Mouse (Mus musculus) thymus, postnatal 0 days (tissue): ENCODE results near the gene Mast2. TPM values are rescaled to one million over a fixed set of nuclear protein-coding genes. Genes with fewer than 3 reads are reported as not detected.
A peak's percentile ranks its signal among the peaks of the same experiment; 100 is the strongest.

Experiments used
- DNase-seq: peaks from one replicate; pipeline ENCODE4 v3.0.0-alpha.2; 2015; ENCODE audit warnings: low spot score
- polyA plus RNA-seq: library from polyadenylated mRNA; unstranded; fragments of >200 nt; fragmentation: Nextera tagmentation; extraction: Ambion mirVana; gene quantifications from 2 replicates; pipeline ENCODE4 v1.2.1, GENCODE M21; 2015

Gene Mast2
- 5.3 and 7.0 TPM in 2 replicates for polyA plus RNA-seq

GRCm38 (mm10) chr4:116464126-116464981, at the start of gene Mast2:
Mast2 (minus strand) TSS chr4:116464183.
- peak; percentile 87 for DNase-seq

GRCm38 (mm10) chr4:116507425-116508218, 43.6 kb upstream of the Mast2 start, which contains the start of gene Ipp:
Ipp (plus strand) TSS chr4:116507549.
- DNase-seq, result peak; percentile 97

GRCm38 (mm10) chr4:116506886-116507424, 43.0 kb upstream of the Mast2 start:
- DNase-seq, result no peak

- no peak for DNase-seq
Measured at GRCm38 (mm10) chr4:116499978-116500377, 36.0 kb upstream of the Mast2 start.

GRCm38 (mm10) chr4:116493646-116494045, 29.7 kb upstream of the Mast2 start:
- no peak for DNase-seq

- DNase-seq, result no peak
Measured at GRCm38 (mm10) chr4:116492460-116492859, 28.5 kb upstream of the Mast2 start.

- DNase-seq, result no peak
Measured at GRCm38 (mm10) chr4:116491886-116492285, 27.9 kb upstream of the Mast2 start.

- DNase-seq, result no peak
Measured at GRCm38 (mm10) chr4:116491119-116491536, 27.1 kb upstream of the Mast2 start.

GRCm38 (mm10) chr4:116483476-116483875, 19.5 kb upstream of the Mast2 start:
- no peak for DNase-seq

GRCm38 (mm10) chr4:116481322-116481721, 17.3 kb upstream of the Mast2 start:
- no peak for DNase-seq

GRCm38 (mm10) chr4:116463231-116464125, 505 bp downstream of the Mast2 start:
- peak; percentile 43 for DNase-seq

- DNase-seq, result no peak
Measured at GRCm38 (mm10) chr4:116461943-116462342, 2.0 kb downstream of the Mast2 start.

GRCm38 (mm10) chr4:116451553-116451952, 12.4 kb downstream of the Mast2 start:
- no peak for DNase-seq

GRCm38 (mm10) chr4:116449951-116450350, 14.0 kb downstream of the Mast2 start:
- DNase-seq, result no peak

- peak; percentile 83 for DNase-seq
Measured at GRCm38 (mm10) chr4:116448673-116449072, 15.3 kb downstream of the Mast2 start.

- DNase-seq, result no peak
Measured at GRCm38 (mm10) chr4:116439383-116439782, 24.6 kb downstream of the Mast2 start.

- DNase-seq, result no peak
Measured at GRCm38 (mm10) chr4:116438561-116438960, 25.4 kb downstream of the Mast2 start.

- DNase-seq, result no peak
Measured at GRCm38 (mm10) chr4:116435626-116436025, 28.4 kb downstream of the Mast2 start.

GRCm38 (mm10) chr4:116422186-116422585, 41.8 kb downstream of the Mast2 start:
- DNase-seq, result no peak

GRCm38 (mm10) chr4:116421170-116421569, 42.8 kb downstream of the Mast2 start:
- DNase-seq, result no peak

GRCm38 (mm10) chr4:116412993-116413392, 51.0 kb downstream of the Mast2 start:
- DNase-seq, result no peak
